Mouse (Mus musculus): ENCODE results near the gene Castor2. TPM values are rescaled to one million over a fixed set of nuclear protein-coding genes. Genes with fewer than 3 reads are reported as not detected.

The Castor2 gene
- total RNA-seq (2021), result 10 to 100 TPM; 64.5 to 69.2 TPM

GRCm38 (mm10) chr5:134099496-134100211 is at the start of gene Castor2:
Castor2 (plus strand) TSS chr5:134099711.
- peak; percentile 93 for DNase-seq (ENCODE audit: extremely low spot score in 1 of 2, low spot score in 1 of 2)

GRCm38 (mm10) chr5:134050711-134051110 is 48.8 kb upstream of the Castor2 start:
- no peak for DNase-seq (ENCODE audit: extremely low spot score in 1 of 2, low spot score in 1 of 2)

- DNase-seq (ENCODE audit: extremely low spot score in 1 of 2, low spot score in 1 of 2), result no peak
Observed at GRCm38 (mm10) chr5:134052614-134053013, 46.9 kb upstream of the Castor2 start.

- no peak for DNase-seq (ENCODE audit: extremely low spot score in 1 of 2, low spot score in 1 of 2)
Observed at GRCm38 (mm10) chr5:134054496-134054895, 45.0 kb upstream of the Castor2 start.

- no peak for DNase-seq (ENCODE audit: extremely low spot score in 1 of 2, low spot score in 1 of 2)
Observed at GRCm38 (mm10) chr5:134058793-134059352, 40.6 kb upstream of the Castor2 start.

- DNase-seq (ENCODE audit: extremely low spot score in 1 of 2, low spot score in 1 of 2), result peak; percentile 85 to 99
Observed at GRCm38 (mm10) chr5:134063362-134064064, 36.0 kb upstream of the Castor2 start.

- no peak for DNase-seq (ENCODE audit: extremely low spot score in 1 of 2, low spot score in 1 of 2)
Observed at GRCm38 (mm10) chr5:134066261-134066660, 33.2 kb upstream of the Castor2 start.

GRCm38 (mm10) chr5:134067924-134068323 is 31.6 kb upstream of the Castor2 start:
- DNase-seq (ENCODE audit: extremely low spot score in 1 of 2, low spot score in 1 of 2), result no peak

GRCm38 (mm10) chr5:134073512-134074041 is 25.9 kb upstream of the Castor2 start:
- DNase-seq (ENCODE audit: extremely low spot score in 1 of 2, low spot score in 1 of 2), result peak in 1 of 2 experiments; percentile 18

GRCm38 (mm10) chr5:134074368-134074767 is 25.1 kb upstream of the Castor2 start:
- no peak for DNase-seq (ENCODE audit: extremely low spot score in 1 of 2, low spot score in 1 of 2)

- DNase-seq (ENCODE audit: extremely low spot score in 1 of 2, low spot score in 1 of 2), result no peak
Observed at GRCm38 (mm10) chr5:134076175-134076574, 23.3 kb upstream of the Castor2 start.

- DNase-seq (ENCODE audit: extremely low spot score in 1 of 2, low spot score in 1 of 2), result no peak
Observed at GRCm38 (mm10) chr5:134080685-134081548, 18.6 kb upstream of the Castor2 start.

- DNase-seq (ENCODE audit: extremely low spot score in 1 of 2, low spot score in 1 of 2), result no peak
Observed at GRCm38 (mm10) chr5:134085227-134085626, 14.3 kb upstream of the Castor2 start.

GRCm38 (mm10) chr5:134085887-134086639 is 13.4 kb upstream of the Castor2 start:
- no peak for DNase-seq (ENCODE audit: extremely low spot score in 1 of 2, low spot score in 1 of 2)

- no peak for DNase-seq (ENCODE audit: extremely low spot score in 1 of 2, low spot score in 1 of 2)
Observed at GRCm38 (mm10) chr5:134087211-134087610, 12.3 kb upstream of the Castor2 start.

GRCm38 (mm10) chr5:134095766-134096165 is 3.7 kb upstream of the Castor2 start:
- DNase-seq (ENCODE audit: extremely low spot score in 1 of 2, low spot score in 1 of 2), result no peak

- DNase-seq (ENCODE audit: extremely low spot score in 1 of 2, low spot score in 1 of 2), result no peak
Observed at GRCm38 (mm10) chr5:134098341-134098902, 1.1 kb upstream of the Castor2 start.

GRCm38 (mm10) chr5:134098976-134099375 is 535 bp upstream of the Castor2 start:
- DNase-seq (ENCODE audit: extremely low spot score in 1 of 2, low spot score in 1 of 2), result peak in 1 of 2 experiments; percentile 48

GRCm38 (mm10) chr5:134100232-134100771 is 791 bp downstream of the Castor2 start:
- peak in 1 of 2 experiments; percentile 25 for DNase-seq (ENCODE audit: extremely low spot score in 1 of 2, low spot score in 1 of 2)

Measured in layer of hippocampus, postnatal 25 days (tissue).